Mouse (Mus musculus) liver, postnatal 0 days (tissue): Measurements from ENCODE around the gene Zbtb49.

ENCODE experiments used
- CTCF ChIP-seq: sonication (generic); IDR thresholded peaks from 2 replicates; pipeline ENCODE4 v1.5.1; 2016; ENCODE audit warnings: antibody characterized with exemption, low read depth
- EP300 ChIP-seq: IDR thresholded peaks from 2 replicates; pipeline ENCODE4 v1.6.1; 2016; ENCODE audit warnings: antibody characterized with exemption, low read depth, mild to moderate bottlenecking

GRCm38 (mm10) chr5:38258034-38258772, 37.9 kb upstream of the Zbtb49 start:
- no peak for TF ChIP-seq CTCF
- no peak for TF ChIP-seq EP300
